Mouse (Mus musculus) heart, postnatal 0 days (tissue): Measurements from ENCODE around the gene Ralgps1. TPM values are rescaled to one million over a fixed set of nuclear protein-coding genes. Genes with fewer than 3 reads are reported as not detected.

ENCODE experiments used
- ATAC-seq: fragments of 200-750 bp; cut with Nextera tagmentation; 2 replicates; pipeline ENCODE4 v1.8.0; 2017; ENCODE audit warnings: low read depth, moderate number of reproducible peaks, moderate library complexity; ENCODE audit not compliant: insufficient read depth
- DNase-seq: peaks from one replicate; pipeline ENCODE4 v3.0.0-alpha.2; 2016; ENCODE audit warnings: low spot score
- H3K27ac ChIP-seq: fragments of 300-500 bp; sonication (generic); 2 replicates; pipeline ENCODE4 v1.5.1; 2014; ENCODE audit warnings: low read depth, mild to moderate bottlenecking
- H3K27me3 ChIP-seq: fragments of 300-500 bp; sonication (generic); 2 replicates; pipeline ENCODE4 v1.6.1; 2014; ENCODE audit warnings: low read length, mixed read lengths; ENCODE audit not compliant: control insufficient read depth, insufficient read depth
- H3K36me3 ChIP-seq: fragments of 300-500 bp; sonication (generic); replicated peaks from 2 replicates; pipeline ENCODE4 v1.6.1; 2014; ENCODE audit warnings: low read length, mixed read lengths; ENCODE audit not compliant: control insufficient read depth, insufficient read depth
- H3K4me1 ChIP-seq: fragments of 300-500 bp; sonication (generic); 2 replicates; pipeline ENCODE4 v1.6.1; 2014; ENCODE audit warnings: antibody characterized with exemption; ENCODE audit not compliant: control insufficient read depth, insufficient read depth
- H3K4me2 ChIP-seq: fragments of 300-500 bp; sonication (generic); 2 replicates; pipeline ENCODE4 v1.6.1; 2014; ENCODE audit warnings: low read depth, mild to moderate bottlenecking, low read length, moderate library complexity
- H3K4me3 ChIP-seq: fragments of 300-500 bp; sonication (generic); 2 replicates; pipeline ENCODE4 v1.5.1; 2014; ENCODE audit warnings: low read depth, low read length
- H3K9ac ChIP-seq: fragments of 300-500 bp; sonication (generic); replicated peaks from 2 replicates; pipeline ENCODE4 v1.6.1; 2014; ENCODE audit warnings: low read depth, low read length, mixed read lengths
- H3K9me3 ChIP-seq: fragments of 300-500 bp; sonication (generic); replicated peaks from 2 replicates; pipeline ENCODE4 v1.6.1; 2016; ENCODE audit warnings: low read length; ENCODE audit not compliant: control insufficient read depth
- CTCF ChIP-seq: IDR thresholded peaks from 2 replicates; pipeline ENCODE4 v1.5.1; 2016; ENCODE audit warnings: antibody characterized with exemption, control low read depth, low read depth
- EP300 ChIP-seq: IDR thresholded peaks from 2 replicates; pipeline ENCODE4 v1.6.1; 2016; ENCODE audit warnings: antibody characterized with exemption, low read depth
- WGBS: fragments of 180-500 bp; shearing (Covaris S2); extraction: QIAGEN DNeasy Blood & Tissue Kit; methylation state at CpG from one replicate; pipeline ENCODE4 v1.1.7; 2014; 5-methylcytosine and 5-hydroxymethylcytosine counted together
- polyA plus RNA-seq: library from polyadenylated mRNA; unstranded; fragments of >200 nt; fragmentation: Nextera tagmentation; extraction: Ambion mirVana; gene quantifications from 2 replicates; pipeline ENCODE4 v1.2.1, GENCODE M21; 2015
- total RNA-seq: library from RNA; depleted of rRNA; stranded (reverse); fragments of >200 nt; gene quantifications from 2 replicates; pipeline ENCODE4 v1.2.3, GENCODE M21; 2014; ENCODE audit warnings: low replicate concordance

Gene Ralgps1
- total and polyA plus RNA-seq, 2 experiments from 2014 or later = 3.2 to 6.9 TPM

DNA sequence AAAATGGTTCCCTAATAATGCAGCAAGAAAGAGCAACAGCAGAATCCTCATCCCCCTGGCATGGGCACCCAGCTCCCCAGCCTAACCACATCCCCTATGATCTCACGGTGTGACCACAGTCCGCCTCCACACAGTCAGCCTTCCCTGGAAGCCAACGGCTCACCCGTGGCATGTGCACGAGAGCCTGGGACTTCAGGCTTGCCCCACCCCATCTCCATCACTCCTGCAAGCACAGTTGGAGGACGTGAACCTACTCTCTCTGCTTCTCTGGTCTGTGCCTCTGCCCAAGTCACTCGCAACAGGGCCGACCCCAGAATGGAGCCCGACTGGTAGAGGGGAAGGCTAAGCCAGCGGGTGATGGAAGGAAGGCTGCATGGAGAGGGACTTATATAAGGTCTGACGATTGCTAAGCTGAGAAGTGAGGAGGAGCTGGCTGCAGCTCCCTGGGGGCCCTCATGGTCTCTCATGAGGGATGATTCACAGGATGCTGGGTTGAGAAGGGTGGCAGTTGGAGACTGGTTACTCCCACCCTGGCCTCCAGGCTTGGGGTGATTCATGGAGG is 149.9 kb downstream of the Ralgps1 start:
- H3K36me3 ChIP-seq = peaks cover 13% of the 10 kb centered on the region
- H3K27ac ChIP-seq = no peak overlapping the region
- H3K4me1 ChIP-seq = peaks cover 35% of the 10 kb centered on the region
- DNase-seq (no peak), ATAC-seq (no peak)
- TF ChIP-seq CTCF (no peak), EP300 (no peak)
- no peak overlapping the region for H3K9ac ChIP-seq
- no peaks in the 10 kb centered on the region for H3K9me3 ChIP-seq
- H3K4me3 ChIP-seq = no peak overlapping the region
- no peaks in the 10 kb centered on the region for H3K27me3 ChIP-seq
- 75% methylated on average over 11 of the region's 11 CpGs for WGBS
- no peak overlapping the region for H3K4me2 ChIP-seq

- no peak overlapping the region for H3K9ac ChIP-seq
- H3K4me2 ChIP-seq = no peak overlapping the region
- DNase-seq = no peak
- peaks cover 13% of the 10 kb centered on the region for H3K36me3 ChIP-seq
- no peaks in the 10 kb centered on the region for H3K9me3 ChIP-seq
- no peak for TF ChIP-seq CTCF
- TF ChIP-seq EP300 = no peak
- H3K27ac ChIP-seq = no peak overlapping the region
- no peak overlapping the region for H3K4me3 ChIP-seq
- no peaks in the 10 kb centered on the region for H3K27me3 ChIP-seq
- H3K4me1 ChIP-seq = peaks cover 35% of the 10 kb centered on the region
- no peak for ATAC-seq
- 85% methylated on average over 10 of the region's 10 CpGs for WGBS
These were observed 150.5 kb downstream of the Ralgps1 start for GRCm38 (mm10) chr2:33220674-33221338.

GRCm38 (mm10) chr2:33220246-33220645 is 151.0 kb downstream of the Ralgps1 start:
- WGBS = 70% methylated on average over 6 of the region's 6 CpGs
- Histone ChIP-seq H3K4me3 (no peak overlapping the region), H3K36me3 (peaks cover 13% of the 10 kb centered on the region), H3K4me1 (peaks cover 37% of the 10 kb centered on the region), H3K27me3 (no peaks in the 10 kb centered on the region), H3K9me3 (no peaks in the 10 kb centered on the region), H3K27ac (peak overlapping the region; percentile 52), H3K4me2 (peak overlapping the region; percentile 3; the same call in 1 of the 2 replicates), H3K9ac (no peak overlapping the region)
- ATAC-seq = no peak
- no peak for DNase-seq
- TF ChIP-seq CTCF (no peak), EP300 (no peak)

DNA sequence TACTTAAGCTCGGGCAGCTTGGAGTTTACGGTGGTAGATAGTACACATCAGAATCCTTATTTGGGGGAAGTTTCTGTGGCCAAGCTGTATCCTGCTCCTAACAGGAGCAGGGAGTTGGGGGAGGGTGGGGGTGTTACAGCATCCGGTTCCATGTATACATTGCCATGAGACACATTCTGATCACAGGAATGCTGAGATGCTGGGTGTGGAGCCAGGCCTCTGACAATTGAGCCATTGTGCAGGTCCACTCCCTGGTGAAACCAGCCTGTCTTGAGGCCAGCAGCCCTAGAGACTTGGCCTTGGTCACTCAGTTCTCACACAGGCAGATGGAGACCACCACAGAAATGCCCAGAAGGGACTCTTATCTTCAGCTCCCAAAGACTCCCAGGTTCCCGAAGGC is 151.6 kb downstream of the Ralgps1 start:
- Histone ChIP-seq H3K9ac (no peak overlapping the region), H3K9me3 (no peaks in the 10 kb centered on the region), H3K4me2 (no peak overlapping the region; the same call in 1 of the 2 replicates), H3K27me3 (no peaks in the 10 kb centered on the region), H3K4me1 (peaks cover 40% of the 10 kb centered on the region), H3K4me3 (no peak overlapping the region), H3K36me3 (peaks cover 13% of the 10 kb centered on the region), H3K27ac (peak overlapping the region; percentile 52)
- ATAC-seq (no peak), DNase-seq (no peak)
- no peak for TF ChIP-seq EP300
- TF ChIP-seq CTCF = no peak
- WGBS = 51% methylated on average over 4 of the region's 4 CpGs

GRCm38 (mm10) chr2:33218903-33219625 is 152.2 kb downstream of the Ralgps1 start:
- ATAC-seq (no peak), DNase-seq (no peak)
- H3K4me1 ChIP-seq = peaks cover 40% of the 10 kb centered on the region
- H3K36me3 ChIP-seq = peaks cover 13% of the 10 kb centered on the region
- H3K27ac ChIP-seq = peak overlapping the region; percentile 52; the same call in 1 of the 2 replicates
- WGBS = 64% methylated on average over 11 of the region's 11 CpGs
- H3K4me2 ChIP-seq = peak overlapping the region; percentile 42
- no peaks in the 10 kb centered on the region for H3K9me3 ChIP-seq
- no peaks in the 10 kb centered on the region for H3K27me3 ChIP-seq
- no peak for TF ChIP-seq EP300
- peak; percentile 55 for TF ChIP-seq CTCF
- H3K9ac ChIP-seq = no peak overlapping the region
- no peak overlapping the region for H3K4me3 ChIP-seq
